Mouse (Mus musculus) 3T3-L1 (cell line): ENCODE measurements around the gene Kif16b.

Source experiments
- DNase-seq: peaks from one replicate; pipeline ENCODE4 v3.0.0-alpha.2; 2015; ENCODE audit warnings: low read depth, low spot score

Gene Kif16b

DNA sequence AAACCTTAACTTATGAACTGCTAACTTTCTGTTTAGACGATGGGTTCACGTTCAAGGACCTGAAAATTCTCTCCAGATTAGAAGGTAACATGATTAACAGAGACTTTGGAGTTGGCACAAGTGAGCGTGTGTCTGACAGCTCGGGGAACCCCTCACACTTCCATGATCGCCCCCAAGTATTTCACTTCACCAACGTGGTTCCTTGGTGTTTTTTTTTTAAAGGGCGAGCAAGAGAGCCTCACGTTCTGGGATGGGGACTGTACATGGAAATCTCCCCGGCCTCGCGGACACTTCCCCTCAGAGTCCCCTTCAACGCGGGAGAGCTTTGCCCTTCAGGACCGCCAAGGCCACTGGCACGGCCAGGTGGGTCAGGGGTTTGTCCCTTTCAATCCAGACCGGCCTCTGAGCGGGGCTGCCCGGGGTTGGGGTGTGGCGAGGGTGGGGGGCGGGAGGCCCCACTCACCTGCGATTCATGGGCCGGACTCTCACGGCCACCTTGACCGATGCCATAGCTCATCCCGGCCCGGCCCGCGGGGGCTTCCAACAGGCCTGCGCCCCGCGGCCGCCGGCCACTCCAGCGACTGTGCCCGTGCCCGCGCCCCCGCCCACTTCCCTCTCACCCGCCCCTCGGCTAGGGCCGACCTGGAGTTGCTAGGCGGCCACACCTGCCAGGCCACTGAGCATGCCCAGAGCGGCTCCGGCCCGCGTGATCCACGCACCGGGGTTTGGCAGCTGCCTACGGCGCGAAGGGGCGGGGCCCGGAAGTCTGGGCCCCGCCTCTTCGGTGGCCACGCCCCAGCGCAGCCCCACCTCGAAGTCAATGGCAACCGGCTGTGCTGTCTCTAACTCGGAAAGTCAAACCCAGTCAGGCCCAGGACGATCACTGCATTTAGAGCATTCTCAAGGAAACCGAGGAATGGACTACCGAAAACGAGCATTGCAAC lies at the start of gene Kif16b:
Gene Kif16b, minus strand, starts transcription at position 670 of the 944 bp plus-strand sequence.
- DNase-seq = peak; percentile 86

GRCm38 (mm10) chr2:142940899-142941642 lies 39.7 kb upstream of the Kif16b start:
- DNase-seq = no peak

DNA sequence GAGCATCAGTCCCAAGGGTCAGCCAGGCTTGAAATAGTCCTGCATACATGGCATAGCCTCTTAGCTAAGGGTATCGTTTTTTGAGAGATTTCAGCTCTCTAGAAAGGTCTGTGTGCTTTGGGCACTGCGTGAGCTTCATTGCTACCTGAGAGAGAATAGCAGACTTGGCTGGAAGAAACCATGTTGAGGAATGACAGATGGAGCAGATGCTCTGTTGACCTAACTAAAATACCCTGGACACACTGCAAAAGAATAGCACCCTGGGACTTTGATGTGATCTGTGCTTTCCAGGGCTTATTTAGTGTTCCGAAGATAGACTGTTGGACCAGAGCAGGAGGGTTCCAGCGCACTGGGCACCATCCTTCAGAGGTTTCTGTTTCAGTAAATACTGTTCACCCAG lies 29.1 kb upstream of the Kif16b start:
- no peak for DNase-seq

- peak; percentile 53 for DNase-seq
Observed at GRCm38 (mm10) chr2:142929226-142930112, 28.1 kb upstream of the Kif16b start.

GRCm38 (mm10) chr2:142910808-142911388 lies 9.6 kb upstream of the Kif16b start:
- DNase-seq = no peak

- no peak for DNase-seq
Observed at GRCm38 (mm10) chr2:142909213-142909612, 7.9 kb upstream of the Kif16b start.

DNA sequence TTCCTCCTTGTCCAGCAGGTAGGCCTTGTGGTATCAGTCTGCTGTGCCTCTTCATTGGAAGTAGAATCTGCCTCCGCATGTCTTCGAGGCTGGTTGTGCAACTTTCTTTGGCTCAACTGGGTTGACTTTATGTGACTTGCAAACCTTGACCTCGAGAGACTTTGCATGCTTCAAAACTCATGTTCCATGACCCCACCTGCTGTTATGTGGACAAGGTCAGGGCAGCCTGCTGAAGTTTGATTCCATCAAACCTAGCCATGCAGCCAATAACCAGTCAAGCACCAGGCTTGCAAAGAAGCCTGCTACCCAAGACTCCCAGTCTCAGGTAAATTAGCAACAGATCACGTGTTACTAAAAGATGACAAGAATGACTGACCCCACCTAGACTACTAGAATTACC lies 5.7 kb upstream of the Kif16b start:
- DNase-seq = no peak

DNA sequence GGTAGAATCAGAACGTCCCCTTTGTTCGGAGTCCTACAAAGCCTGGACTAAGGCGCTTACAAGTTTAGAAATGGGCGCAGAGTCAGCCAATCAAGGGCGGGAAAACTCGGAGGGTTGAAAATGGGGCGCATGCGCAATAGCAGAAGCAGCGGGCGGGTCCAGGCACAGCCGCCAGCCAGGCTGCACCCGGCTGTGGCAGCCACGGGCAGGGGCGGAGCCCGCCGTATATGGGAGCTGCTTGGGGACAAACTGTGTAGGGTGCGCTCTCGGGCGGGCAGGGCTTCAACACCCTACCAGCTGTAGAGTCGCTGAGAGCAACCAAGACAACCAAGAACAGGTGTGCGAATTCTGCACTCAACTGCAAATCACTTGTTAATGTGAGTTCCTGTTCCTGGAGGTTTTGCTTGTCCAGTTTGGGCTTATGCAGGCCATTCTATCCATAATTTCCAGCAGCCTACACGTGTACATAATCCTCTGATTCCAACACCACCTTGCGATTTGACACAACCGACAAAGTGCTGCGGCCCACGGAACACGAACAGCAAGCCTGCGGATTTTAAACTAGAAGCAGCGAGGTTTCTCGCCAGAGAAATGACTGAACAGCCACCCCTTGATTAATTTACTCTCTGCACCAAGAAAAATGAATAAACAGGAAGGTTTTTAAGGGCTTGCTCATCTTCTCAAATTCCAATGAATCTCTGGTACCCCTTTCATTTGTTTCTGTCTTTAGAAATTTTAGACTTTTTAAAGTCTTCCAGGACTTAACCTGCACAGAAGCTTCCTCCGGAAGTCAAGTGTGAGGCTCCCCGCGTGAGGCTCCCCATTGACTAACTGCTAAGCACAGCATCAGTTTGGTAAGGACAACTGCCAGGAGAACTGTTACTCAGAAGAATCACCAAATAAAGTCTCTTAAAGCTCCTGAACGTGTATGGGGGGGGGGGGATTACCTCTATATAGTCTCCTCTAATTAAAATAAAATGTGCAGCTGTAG lies 1.9 kb upstream of the Kif16b start:
- DNase-seq = peak; percentile 97

DNA sequence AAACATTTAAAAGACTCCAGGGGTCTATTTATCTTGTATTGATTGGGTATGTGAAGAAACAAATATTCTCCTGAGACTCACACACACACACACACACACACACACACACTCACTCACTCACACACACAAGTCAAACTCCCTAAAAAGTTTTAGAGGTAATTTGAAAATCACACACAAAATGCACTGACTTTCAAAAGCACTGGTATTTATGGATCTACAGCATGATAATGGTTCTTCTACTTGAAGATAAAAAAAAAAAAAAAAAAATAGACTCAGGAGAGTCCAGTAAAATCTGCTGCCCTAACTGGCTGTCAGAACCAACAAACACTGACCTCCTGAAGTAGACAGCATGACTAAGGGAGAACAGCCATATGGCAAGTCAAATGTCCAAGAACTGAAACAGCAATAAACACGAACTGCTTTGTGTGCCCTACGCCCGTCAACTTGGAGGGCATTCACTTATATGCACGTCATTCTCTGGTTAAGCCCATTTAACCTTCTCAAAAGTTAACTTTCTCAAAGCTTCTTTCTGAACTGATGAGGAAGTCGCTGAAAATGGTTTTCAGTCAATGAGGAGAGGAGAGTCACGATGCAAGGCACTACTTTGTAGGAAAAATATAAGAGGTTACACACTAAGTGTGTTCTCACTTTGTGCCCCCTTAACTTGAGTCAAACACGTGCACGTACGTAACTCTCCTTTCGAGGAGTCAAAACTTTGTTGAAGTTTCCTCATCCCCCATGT lies 1.0 kb downstream of the Kif16b start:
- DNase-seq = peak; percentile 47

DNA sequence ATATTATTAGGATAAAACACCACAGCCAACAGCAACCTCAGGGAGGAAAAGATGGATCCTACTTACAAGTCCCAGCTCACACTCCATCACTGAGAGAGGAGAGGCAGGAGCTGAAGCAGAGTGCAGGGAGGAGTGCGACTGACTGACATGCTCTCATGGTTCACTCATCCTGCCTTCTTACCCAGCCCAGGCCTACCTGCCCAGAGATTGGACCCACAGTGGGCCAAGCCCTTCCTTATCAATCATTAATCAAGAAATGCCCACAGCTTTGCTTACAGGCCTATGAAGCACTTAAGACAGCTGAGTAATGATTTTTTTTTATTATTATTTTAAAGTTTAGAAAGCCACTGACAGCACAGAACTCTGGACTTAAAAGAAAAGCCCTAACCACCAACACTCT lies 7.6 kb downstream of the Kif16b start:
- no peak for DNase-seq

- no peak for DNase-seq
Observed at GRCm38 (mm10) chr2:142891283-142891682, 10.0 kb downstream of the Kif16b start.

- no peak for DNase-seq
Observed at GRCm38 (mm10) chr2:142884456-142884855, 16.9 kb downstream of the Kif16b start.

DNA sequence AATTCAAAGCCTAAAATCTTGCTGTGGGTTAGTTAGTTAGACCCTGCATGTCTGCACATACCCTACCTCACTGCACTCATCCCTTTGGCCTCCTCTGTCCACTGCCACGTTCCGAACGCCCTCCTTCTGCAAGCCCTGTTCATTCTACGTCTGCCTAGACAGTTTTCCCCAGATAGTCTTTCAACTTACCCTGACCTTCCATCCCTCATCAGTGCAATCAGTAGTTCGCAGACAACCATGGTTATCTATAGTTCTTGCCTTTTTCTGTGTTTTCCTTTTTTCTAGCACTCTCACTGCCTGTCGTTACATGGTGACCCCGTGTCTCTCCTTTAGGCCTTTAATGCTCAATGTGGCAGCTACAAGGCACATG lies 17.7 kb downstream of the Kif16b start:
- no peak for DNase-seq

GRCm38 (mm10) chr2:142882871-142883624 lies 18.3 kb downstream of the Kif16b start:
- no peak for DNase-seq

DNA sequence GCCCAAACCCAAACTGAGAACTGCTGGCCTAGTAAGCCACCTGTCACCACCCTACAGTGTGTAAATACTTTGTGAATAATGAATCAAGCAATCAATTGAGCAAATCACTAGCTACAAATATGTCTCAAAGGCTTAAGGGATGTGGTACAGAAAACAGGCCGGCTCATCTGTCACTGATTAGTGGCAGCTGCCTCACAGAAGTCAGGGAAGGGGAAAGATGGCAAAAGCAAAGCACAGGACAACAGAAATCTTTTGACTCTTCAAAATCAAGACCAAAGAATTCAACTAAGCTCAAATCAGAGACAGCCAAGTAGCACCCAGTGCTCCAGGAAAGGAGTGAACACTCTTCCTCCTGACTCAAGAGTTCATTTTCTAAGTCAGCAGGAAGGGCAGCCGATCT lies 18.9 kb downstream of the Kif16b start:
- DNase-seq = no peak

DNA sequence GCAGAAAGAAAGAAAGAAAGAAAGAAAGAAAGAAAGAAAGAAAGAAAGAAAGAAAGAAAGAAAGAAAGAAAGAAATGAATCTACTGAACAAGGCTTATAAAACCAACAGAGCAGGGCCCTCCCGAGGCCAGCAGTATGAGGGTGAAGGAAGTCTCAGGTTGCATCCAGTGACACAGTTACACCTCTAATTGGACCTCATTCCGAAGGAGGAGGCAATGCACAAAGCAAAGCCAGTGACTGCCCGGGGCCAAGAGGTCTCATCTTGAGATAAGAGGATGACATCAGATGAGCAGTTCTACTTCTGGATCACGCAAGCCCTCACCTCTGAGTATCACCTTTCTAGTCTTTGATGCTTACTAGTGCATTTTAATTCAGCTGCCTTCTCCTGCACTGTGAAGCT lies 20.2 kb downstream of the Kif16b start:
- no peak for DNase-seq

GRCm38 (mm10) chr2:142879257-142879818 lies 22.0 kb downstream of the Kif16b start:
- no peak for DNase-seq

DNA sequence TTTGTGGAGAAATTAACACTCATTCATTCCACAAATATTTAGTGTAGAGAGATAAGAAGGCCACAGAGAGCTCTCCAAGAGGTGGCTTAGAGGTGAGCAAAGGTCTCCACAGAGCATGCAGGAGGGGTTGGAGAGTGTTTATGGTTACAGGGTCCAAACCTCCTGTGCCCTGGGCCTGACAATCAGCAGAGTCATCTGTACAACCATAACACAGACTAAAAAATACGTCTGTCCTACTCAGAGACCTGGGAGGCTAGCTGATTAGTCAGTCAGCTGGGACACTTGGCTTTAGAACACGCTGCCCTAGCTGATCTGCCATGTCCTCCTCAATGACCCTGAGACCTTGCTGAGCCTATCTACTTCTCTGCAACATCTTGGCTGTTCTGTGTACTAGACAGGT lies 24.7 kb downstream of the Kif16b start:
- DNase-seq = no peak
